Mouse (Mus musculus) frontal cortex, adult (tissue): ENCODE measurements at regions not wholly inside any gene's neighbourhood (a gene's known extent, or its start where the extent isn't known, plus 50 kb on each side); places are given as distances from the start of the nearest gene placed in this dataset.

Source experiments
- ATAC-seq: cut with Nextera tagmentation; 2 replicates; pipeline ENCODE4 v1.9.2; 2017; ENCODE audit warnings: mild to moderate bottlenecking, moderate library complexity, mixed read lengths; ENCODE audit not compliant: low TSS enrichment

DNA sequence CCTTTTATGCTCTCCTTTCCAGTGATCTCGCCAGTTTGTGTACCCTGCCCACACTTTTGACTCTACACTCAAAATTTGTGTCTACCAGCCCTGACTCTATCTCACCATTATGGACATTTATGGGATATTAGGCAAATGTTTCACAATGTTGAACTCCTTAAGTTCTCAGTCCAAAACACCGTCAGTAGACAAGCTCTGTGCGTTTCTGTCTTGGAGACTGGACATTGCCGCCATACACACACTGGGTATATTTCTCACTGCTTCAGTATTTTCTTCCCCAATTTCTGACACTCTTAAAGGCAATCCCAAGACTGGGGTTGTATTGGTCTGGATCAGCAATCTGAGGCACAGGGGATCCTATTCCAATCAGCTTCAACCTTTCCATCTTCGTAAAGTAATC, 75.6 kb downstream of the Oxgr1 start:
- no peak for ATAC-seq

DNA sequence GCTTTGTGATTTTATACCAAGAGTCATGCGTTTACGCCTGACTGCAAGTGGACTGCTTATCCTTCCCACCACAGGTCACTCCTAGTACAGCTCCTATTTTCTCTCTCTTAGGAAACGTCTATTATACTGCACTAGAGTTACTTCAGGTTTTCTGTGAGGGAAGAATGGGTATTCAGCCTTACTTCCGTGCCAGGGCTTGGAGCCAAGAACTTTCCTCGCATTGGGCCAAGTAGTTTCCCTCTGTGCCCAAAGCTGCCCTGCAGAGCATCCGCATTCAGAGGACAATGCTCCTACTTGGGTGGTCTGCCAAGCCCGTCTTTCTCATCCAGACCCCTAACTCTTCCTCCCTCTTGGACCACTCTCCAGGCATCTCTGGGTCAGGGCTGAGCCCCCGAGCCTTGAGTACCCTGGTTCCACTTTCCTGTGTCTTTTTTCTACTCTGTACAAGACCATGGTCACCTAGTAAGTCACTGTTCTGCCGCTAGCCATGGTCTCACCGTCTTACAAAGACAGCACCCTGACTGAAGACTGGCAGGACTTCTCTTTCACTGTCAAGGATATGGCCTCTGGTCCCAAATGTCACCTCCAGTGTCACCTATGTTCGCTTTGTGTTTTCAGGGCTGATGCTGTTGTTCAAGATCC, 76.3 kb downstream of the Oxgr1 start:
- peak; percentile 38; the same call in 1 of the 2 replicates for ATAC-seq

DNA sequence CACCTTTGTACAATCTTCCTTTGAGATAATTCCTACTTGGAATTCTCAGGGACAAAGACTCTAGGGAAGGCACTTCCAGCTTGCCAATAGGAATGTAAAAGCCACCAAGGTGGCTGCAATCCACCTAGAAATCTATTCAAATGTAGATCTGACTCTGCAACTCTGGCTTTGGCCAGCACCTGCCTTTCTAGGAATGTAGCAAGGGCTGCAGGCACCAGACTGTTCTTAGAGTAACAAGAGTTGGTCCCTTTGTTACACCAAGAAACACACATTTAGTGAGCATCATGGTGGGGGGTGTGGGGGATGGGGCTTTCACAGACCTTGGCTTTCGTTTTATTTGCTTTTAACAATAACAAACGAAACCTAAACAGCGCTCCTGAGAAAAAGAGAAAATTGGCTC, 78.5 kb downstream of the Oxgr1 start:
- ATAC-seq, result no peak

DNA sequence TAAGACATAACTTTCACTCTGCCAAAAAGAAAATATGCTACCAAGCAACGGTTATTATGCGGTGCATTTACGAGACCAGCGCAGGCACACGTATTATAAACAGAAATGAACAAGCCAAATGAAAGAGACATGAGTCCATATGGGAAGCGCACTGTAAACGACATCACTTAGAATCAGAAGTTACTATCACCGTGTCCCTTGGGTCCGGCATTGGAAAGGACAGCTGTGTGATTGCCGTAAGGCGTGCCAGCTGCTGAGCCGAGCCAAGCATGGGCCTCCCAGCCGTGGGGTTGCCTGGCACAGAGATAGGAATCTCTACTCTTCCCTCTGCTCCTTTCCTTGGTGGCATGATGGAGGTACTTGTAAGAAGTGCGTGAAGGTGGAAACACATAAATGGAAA, 88.4 kb downstream of the Oxgr1 start:
- ATAC-seq, result no peak

DNA sequence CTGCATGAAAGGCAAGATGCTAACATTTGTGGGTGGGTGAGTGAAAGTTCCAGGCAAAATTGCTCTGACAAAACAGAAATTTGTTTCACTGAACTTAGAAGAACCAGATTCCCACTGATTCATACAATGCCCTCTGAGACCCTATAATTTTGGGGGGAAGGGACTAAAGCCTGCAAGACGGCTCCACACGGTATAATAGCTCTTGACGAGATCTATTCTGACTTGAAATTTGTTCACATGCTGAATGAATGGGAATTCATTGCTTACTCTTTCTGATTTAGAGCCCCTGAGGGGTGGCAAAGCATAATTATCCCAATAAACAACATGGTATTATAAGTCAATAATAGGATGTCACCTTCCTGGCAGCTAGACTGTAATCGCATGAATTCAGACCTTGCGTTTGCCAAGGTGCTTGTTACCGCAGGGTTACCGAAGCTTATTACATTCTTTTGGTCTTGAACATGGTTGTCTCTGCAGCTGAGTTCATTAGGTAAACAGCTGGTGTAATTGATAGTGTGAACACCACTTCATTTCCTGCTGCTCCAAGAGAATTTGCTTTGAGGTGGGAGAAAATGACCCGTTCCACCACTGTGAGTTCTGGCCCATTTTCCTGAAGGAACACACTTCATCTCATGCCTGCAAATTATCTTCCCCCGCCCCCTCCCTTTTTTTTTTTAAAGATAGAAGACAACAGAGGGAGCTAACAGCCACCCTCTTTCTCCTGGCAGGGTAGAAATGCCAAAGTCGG, 89.2 kb downstream of the Oxgr1 start:
- ATAC-seq, result peak; percentile 67
